Mouse (Mus musculus) embryonic facial prominence, embryonic 13.5 days (tissue): Measurements from ENCODE around the gene Hdac9. TPM values are rescaled to one million over a fixed set of nuclear protein-coding genes. Genes with fewer than 3 reads are reported as not detected.
A peak's percentile ranks its signal among the peaks of the same experiment; 100 is the strongest.

Experiments used
- ATAC-seq: fragments of 200-750 bp; cut with Nextera tagmentation; 2 replicates; pipeline ENCODE4 v1.8.0; 2017; ENCODE audit warnings: low read depth; ENCODE audit not compliant: insufficient number of reproducible peaks, insufficient read depth, low FRiP score, low TSS enrichment
- H3K27ac ChIP-seq: fragments of 300-500 bp; sonication (generic); 2 replicates; pipeline ENCODE4 v1.5.1; 2015; ENCODE audit warnings: moderate library complexity, mild to moderate bottlenecking, inconsistent platforms
- H3K27me3 ChIP-seq: fragments of 300-500 bp; sonication (generic); 2 replicates; pipeline ENCODE4 v1.6.1; 2015; ENCODE audit warnings: mild to moderate bottlenecking, inconsistent platforms
- H3K36me3 ChIP-seq: fragments of 300-500 bp; sonication (generic); 2 replicates; pipeline ENCODE4 v1.6.1; 2015; ENCODE audit warnings: mild to moderate bottlenecking, inconsistent platforms
- H3K4me1 ChIP-seq: fragments of 300-500 bp; sonication (generic); 2 replicates; pipeline ENCODE4 v1.6.1; 2015; ENCODE audit warnings: inconsistent platforms
- H3K4me2 ChIP-seq: fragments of 300-500 bp; sonication (generic); 2 replicates; pipeline ENCODE4 v1.6.1; 2015; ENCODE audit warnings: moderate library complexity, mild to moderate bottlenecking, inconsistent platforms
- H3K4me3 ChIP-seq: fragments of 300-500 bp; sonication (generic); 2 replicates; pipeline ENCODE4 v1.5.1; 2015; ENCODE audit warnings: mild to moderate bottlenecking, inconsistent platforms
- H3K9ac ChIP-seq: fragments of 300-500 bp; sonication (generic); 2 replicates; pipeline ENCODE4 v1.6.1; 2015; ENCODE audit warnings: mild to moderate bottlenecking, inconsistent platforms
- H3K9me3 ChIP-seq: fragments of 300-500 bp; sonication (generic); 2 replicates; pipeline ENCODE4 v1.6.1; 2016; ENCODE audit warnings: inconsistent platforms
- WGBS: fragments of 180-500 bp; shearing (Covaris S2); methylation state at CpG from one replicate; pipeline ENCODE4 v1.1.7; 2015; ENCODE audit warnings: mixed read lengths; 5-methylcytosine and 5-hydroxymethylcytosine counted together
- polyA plus RNA-seq: library from polyadenylated mRNA; unstranded; fragments of >200 nt; fragmentation: Nextera tagmentation; extraction: Ambion mirVana; gene quantifications from 2 replicates; pipeline ENCODE4 v1.2.1, GENCODE M21; 2015

The Hdac9 gene
- polyA plus RNA-seq, 1 experiment from 2014 or later: 7.6 TPM

DNA sequence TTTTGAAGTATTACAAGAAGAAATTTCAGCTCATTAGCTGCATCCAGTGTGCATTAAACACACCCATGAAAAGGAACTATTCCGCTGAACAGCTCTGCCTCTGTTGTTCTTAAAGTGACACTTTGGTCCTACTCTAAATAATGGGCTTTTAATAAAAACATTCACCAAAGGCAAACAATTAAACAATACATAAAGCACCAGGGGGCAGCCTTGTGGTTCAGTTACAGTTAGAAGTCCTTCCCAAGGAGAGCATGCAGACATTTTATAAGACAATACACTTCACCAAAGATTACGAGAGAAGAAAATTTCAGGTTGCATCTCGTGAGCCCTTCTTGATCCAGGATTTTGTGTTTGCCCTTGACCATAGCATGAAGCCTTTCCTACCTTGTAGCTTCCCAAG, 715.4 kb downstream of the Hdac9 start:
- no peaks in the 10 kb centered on the region; the same call in 1 of the 2 replicates for H3K9me3 ChIP-seq
- ATAC-seq: no peak
- peak overlapping the region; percentile 73 for H3K27ac ChIP-seq
- H3K9ac ChIP-seq: no peak overlapping the region
- no peak overlapping the region for H3K4me2 ChIP-seq
- H3K27me3 ChIP-seq: no peaks in the 10 kb centered on the region
- H3K36me3 ChIP-seq: no peaks in the 10 kb centered on the region
- WGBS: 53% methylated on average over 3 of the region's 3 CpGs
- peaks cover 26% of the 10 kb centered on the region for H3K4me1 ChIP-seq
- H3K4me3 ChIP-seq: no peak overlapping the region

DNA sequence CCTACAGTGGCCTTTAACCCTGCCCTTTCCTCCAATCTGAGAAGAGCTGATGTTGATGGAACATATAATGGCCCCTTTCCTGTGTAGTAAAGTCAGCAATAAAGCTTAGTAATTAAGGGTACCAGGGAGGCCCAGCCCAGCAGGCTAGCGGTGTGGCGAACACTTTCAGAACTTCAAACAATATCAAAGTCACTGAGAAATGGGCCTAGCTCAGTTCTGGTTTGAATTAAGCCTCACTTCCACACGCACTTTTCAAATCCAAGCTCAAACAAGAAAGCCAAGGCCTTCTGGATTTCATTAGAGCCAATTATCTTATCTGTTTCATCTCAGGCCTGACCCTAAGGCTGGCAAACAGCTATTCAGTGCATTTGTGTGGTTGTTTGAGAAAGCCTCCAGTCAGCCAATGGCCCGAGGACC, 716.9 kb downstream of the Hdac9 start:
- 15% methylated on average over 4 of the region's 4 CpGs for WGBS
- Histone ChIP-seq H3K36me3 (no peaks in the 10 kb centered on the region), H3K4me2 (0 out of 2 replicates have a peak overlapping the region, but pooled peaks have one; percentile 1), H3K27me3 (no peaks in the 10 kb centered on the region), H3K4me1 (peaks cover 26% of the 10 kb centered on the region), H3K4me3 (no peak overlapping the region), H3K9ac (no peak overlapping the region), H3K27ac (peak overlapping the region; percentile 72), H3K9me3 (no peaks in the 10 kb centered on the region; the same call in 1 of the 2 replicates)
- ATAC-seq: peak; percentile 75; the same call in 1 of the 2 replicates

DNA sequence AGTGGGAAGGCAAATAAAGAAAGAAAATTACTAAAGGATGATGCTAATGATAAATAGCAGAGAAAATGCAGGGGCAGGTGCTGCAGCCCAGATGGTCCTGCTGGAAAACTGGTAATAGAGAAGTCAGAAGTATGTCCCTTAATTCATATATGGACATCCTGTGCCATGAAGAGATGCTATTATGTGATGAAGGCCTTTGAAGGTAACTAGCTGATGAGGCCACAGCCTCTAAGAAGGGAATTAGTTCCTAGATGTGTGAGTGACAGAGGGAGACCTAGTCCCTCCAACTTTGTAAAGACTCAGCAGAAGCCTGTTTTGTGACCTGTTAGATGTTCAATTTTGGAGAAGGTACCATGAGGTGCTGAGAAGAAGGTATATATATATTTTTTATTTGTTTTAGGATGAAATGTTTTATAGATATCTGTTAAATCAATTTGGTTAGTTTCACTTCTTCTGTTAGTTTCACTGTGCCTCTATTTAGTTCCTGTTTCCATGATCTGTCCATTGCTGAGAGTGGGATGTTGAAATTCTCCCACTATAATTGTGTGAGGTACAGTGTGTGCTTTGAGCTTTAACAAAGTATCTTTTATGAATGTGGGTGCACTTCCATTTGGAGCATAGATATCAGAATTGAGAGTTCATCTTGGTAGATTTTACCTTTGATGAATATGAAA, 721.6 kb downstream of the Hdac9 start:
- no peaks in the 10 kb centered on the region for H3K27me3 ChIP-seq
- no peak for ATAC-seq
- H3K36me3 ChIP-seq: no peaks in the 10 kb centered on the region
- no peak overlapping the region for H3K4me3 ChIP-seq
- no peak overlapping the region for H3K27ac ChIP-seq
- peaks cover 13% of the 10 kb centered on the region for H3K4me1 ChIP-seq
- no peaks in the 10 kb centered on the region; the same call in 1 of the 2 replicates for H3K9me3 ChIP-seq
- no peak overlapping the region for H3K9ac ChIP-seq
- H3K4me2 ChIP-seq: no peak overlapping the region

DNA sequence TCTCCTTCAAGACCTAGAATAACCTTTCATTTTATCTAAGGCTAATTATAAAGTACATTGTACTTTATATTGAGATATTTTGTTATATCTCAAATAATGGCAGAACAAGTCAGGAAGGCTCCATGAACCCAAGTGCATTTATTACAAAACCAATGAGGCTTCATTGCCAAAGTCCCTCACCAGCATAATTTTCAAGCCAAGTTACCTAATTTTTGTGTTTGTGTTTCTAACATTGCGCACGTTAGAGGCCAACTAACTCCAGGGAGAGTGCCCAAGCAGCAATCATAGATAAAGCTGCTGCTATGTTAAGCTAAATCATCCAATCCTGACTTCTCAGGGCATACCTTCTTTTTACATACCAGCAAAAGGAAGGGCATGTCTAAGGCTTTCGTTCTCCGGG, 722.8 kb downstream of the Hdac9 start:
- Histone ChIP-seq H3K4me3 (no peak overlapping the region), H3K4me1 (peaks cover 2% of the 10 kb centered on the region; the same call in 1 of the 2 replicates), H3K36me3 (no peaks in the 10 kb centered on the region), H3K27ac (no peak overlapping the region), H3K9me3 (no peaks in the 10 kb centered on the region; the same call in 1 of the 2 replicates), H3K4me2 (no peak overlapping the region), H3K27me3 (no peaks in the 10 kb centered on the region), H3K9ac (no peak overlapping the region)
- 91% methylated on average over 4 of the region's 4 CpGs for WGBS
- ATAC-seq: no peak

DNA sequence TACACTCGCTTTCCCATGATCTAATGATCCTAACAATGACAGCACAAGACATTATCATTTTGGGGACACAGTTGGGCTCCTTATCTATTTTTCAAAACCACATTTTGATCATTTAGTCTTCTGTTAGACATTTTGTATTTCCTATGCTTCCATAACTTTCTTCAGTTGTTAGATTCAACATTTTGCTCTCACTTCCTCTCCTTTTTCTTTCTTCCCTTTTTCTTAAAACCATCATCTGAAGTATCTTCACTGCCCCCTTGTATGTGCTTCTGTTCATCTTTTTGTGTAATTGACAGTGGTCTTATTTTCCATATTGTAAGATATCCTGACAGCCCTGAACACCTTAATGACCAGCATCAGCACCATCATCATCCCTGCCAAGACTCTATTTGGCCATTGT, 725.6 kb downstream of the Hdac9 start:
- WGBS: 98% methylated on average over 1 of the region's 1 CpGs
- no peaks in the 10 kb centered on the region for H3K4me1 ChIP-seq
- no peak overlapping the region for H3K4me3 ChIP-seq
- H3K27ac ChIP-seq: no peak overlapping the region
- ATAC-seq: no peak
- H3K36me3 ChIP-seq: no peaks in the 10 kb centered on the region
- H3K27me3 ChIP-seq: no peaks in the 10 kb centered on the region
- H3K9me3 ChIP-seq: no peaks in the 10 kb centered on the region
- no peak overlapping the region for H3K9ac ChIP-seq
- no peak overlapping the region for H3K4me2 ChIP-seq

DNA sequence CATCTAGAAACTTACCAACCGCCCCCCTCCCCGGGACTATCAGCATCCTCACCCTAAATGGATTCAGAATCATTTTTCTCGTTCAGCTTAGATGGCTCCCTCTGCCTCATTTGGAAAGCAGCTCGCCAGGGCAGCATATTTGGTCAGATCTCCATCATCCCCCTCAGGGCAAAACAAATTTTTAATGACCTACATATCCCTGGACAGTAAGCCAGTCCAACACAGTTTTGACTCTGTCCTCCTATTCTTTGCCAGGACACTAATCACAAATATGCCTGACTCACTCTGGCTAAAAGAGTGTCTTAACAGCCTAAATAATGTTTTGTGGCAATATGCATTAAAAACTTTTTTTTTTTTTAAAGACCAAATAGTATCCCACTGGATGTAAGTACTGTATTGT, 738.0 kb downstream of the Hdac9 start:
- H3K27me3 ChIP-seq: no peaks in the 10 kb centered on the region
- H3K36me3 ChIP-seq: no peaks in the 10 kb centered on the region
- H3K4me3 ChIP-seq: no peak overlapping the region
- no peaks in the 10 kb centered on the region for H3K9me3 ChIP-seq
- ATAC-seq: no peak
- H3K9ac ChIP-seq: no peak overlapping the region
- no peak overlapping the region for H3K4me2 ChIP-seq
- 76% methylated on average over 4 of the region's 4 CpGs for WGBS
- H3K4me1 ChIP-seq: no peaks in the 10 kb centered on the region
- no peak overlapping the region for H3K27ac ChIP-seq

DNA sequence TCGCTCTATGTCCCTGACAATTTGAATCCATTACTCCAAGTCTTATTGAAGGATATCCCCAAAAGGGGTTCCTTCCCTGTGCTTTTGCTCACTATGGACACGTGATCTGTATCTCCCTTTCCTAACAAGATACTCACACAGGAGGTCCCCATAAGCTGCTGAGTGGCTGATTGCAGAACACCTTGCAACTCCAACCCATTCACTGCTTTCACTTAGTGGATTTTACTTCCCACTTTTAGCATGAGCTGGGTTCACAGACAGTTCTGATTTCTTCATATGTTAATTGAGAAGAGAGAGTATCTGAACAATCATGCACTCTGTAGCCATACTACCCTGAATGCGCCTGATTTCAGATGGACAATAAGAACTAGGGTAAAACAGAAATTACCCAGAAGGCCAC, 740.1 kb downstream of the Hdac9 start:
- H3K27ac ChIP-seq: no peak overlapping the region
- no peaks in the 10 kb centered on the region for H3K36me3 ChIP-seq
- no peak overlapping the region for H3K4me3 ChIP-seq
- H3K9me3 ChIP-seq: no peaks in the 10 kb centered on the region
- 89% methylated on average over 3 of the region's 3 CpGs for WGBS
- ATAC-seq: no peak
- H3K9ac ChIP-seq: no peak overlapping the region
- H3K4me2 ChIP-seq: no peak overlapping the region
- no peaks in the 10 kb centered on the region for H3K27me3 ChIP-seq
- no peaks in the 10 kb centered on the region for H3K4me1 ChIP-seq

DNA sequence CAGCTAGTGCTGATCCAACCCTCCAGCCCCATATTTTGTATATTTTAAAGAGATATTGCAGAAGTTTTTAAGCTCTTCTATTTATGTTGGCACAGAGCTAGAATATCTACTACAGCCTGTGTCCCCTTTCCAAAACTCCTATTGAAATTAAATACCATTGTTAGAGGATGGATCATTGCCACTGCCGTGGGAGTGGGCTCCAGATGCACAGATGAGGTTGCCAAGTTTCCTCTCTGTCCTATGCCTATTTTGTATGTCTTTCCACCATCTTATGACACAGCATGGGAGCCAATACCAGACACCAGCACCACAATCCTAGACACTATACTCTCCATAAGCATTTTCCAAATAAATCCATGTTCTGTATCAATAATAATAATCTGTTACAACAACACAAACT, 743.9 kb downstream of the Hdac9 start:
- Histone ChIP-seq H3K4me2 (no peak overlapping the region), H3K36me3 (no peaks in the 10 kb centered on the region), H3K9ac (no peak overlapping the region), H3K4me3 (no peak overlapping the region), H3K27ac (no peak overlapping the region), H3K9me3 (no peaks in the 10 kb centered on the region), H3K4me1 (peaks cover 3% of the 10 kb centered on the region; the same call in 1 of the 2 replicates), H3K27me3 (no peaks in the 10 kb centered on the region)
- 35% methylated on average over 1 of the region's 1 CpGs for WGBS
- no peak for ATAC-seq

DNA sequence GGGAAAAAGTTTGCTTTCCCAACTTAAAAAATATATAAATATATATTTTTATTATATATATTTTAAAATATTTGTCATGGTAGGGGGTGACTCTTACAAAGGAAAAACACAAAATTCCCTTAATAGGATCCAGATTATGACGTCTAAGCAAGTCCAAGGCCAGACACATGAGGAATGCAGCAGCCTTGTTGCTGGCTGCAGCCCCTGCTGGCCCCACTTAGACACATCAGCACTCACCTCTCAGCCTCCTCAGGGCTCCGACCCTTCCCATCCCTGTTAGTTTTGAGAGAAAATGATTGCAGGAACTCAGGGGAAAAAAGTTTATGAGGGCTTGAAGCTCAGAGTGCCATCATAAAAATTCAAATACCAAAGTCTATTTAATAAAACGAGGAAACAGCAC, 746.3 kb downstream of the Hdac9 start:
- no peak for ATAC-seq
- H3K27ac ChIP-seq: peak overlapping the region; percentile 75
- H3K9ac ChIP-seq: no peak overlapping the region
- 26% methylated on average over 3 of the region's 3 CpGs for WGBS
- no peak overlapping the region for H3K4me3 ChIP-seq
- H3K4me1 ChIP-seq: peaks cover 13% of the 10 kb centered on the region
- H3K9me3 ChIP-seq: no peaks in the 10 kb centered on the region
- H3K4me2 ChIP-seq: no peak overlapping the region
- no peaks in the 10 kb centered on the region for H3K27me3 ChIP-seq
- H3K36me3 ChIP-seq: no peaks in the 10 kb centered on the region

DNA sequence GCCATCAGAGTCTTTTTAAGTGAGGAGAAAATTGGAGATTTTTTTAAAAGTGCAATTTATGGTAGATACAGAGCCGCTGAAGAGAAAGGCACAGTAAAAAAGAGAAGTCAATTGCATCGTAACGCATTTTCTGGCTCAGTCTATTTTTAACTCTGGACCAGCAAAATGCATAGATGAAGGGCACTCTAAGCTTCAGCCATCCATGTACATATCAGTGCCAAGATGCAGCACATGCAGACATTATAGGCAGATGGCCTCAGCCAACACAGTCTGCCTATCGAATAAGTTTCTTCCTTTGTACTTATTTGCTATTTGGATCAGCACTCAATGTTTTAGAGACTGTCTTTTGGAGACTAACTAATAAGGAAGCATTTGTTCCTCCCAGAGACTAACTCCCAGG, 751.2 kb downstream of the Hdac9 start:
- ATAC-seq: no peak
- H3K9ac ChIP-seq: no peak overlapping the region
- no peak overlapping the region for H3K4me2 ChIP-seq
- H3K27me3 ChIP-seq: no peaks in the 10 kb centered on the region
- no peaks in the 10 kb centered on the region for H3K36me3 ChIP-seq
- no peak overlapping the region for H3K4me3 ChIP-seq
- H3K4me1 ChIP-seq: peaks cover 11% of the 10 kb centered on the region
- WGBS: 72% methylated on average over 4 of the region's 4 CpGs
- no peaks in the 10 kb centered on the region for H3K9me3 ChIP-seq
- no peak overlapping the region for H3K27ac ChIP-seq

DNA sequence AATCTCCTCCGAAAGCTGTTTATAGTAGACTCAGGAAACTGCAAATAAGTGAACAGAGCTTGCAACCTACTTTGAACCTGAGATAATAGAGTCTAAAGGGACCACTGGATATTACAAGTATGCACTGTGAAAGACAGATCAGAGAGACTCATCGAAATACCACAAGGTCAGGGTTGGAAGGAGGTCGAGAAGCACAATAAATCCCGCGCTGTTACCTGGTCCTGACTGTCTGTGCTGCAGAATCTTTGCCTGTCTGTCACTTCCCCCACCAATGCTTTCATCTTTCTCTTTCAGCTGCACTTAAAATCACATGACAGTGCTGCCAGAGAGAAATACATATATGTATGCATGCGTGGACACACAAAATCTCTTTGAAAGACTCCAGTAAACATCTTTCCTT, 760.6 kb downstream of the Hdac9 start:
- Histone ChIP-seq H3K4me2 (no peak overlapping the region), H3K36me3 (no peaks in the 10 kb centered on the region), H3K9me3 (no peaks in the 10 kb centered on the region), H3K4me1 (peaks cover 13% of the 10 kb centered on the region; the same call in 1 of the 2 replicates), H3K4me3 (no peak overlapping the region), H3K9ac (no peak overlapping the region), H3K27me3 (no peaks in the 10 kb centered on the region), H3K27ac (no peak overlapping the region)
- no peak for ATAC-seq
- 75% methylated on average over 6 of the region's 6 CpGs for WGBS

DNA sequence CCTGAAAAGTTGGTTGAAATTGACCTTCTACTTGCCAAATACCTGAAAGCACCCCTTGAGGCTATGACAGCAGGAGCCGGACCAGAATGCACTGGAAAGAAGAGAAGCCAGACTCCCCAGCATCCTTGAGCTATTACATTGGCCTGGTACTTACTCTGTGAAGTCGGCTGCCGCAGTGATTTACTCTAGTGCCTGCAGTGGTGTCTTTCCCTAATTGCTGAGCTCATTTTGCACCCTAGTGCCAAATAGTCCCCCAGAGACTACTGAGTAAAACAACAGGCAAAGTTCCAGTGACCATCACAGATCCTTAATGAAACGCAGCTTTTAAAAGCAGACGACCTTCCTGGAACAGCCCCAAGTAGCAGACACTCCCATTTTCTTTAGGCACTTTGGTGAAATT, 761.2 kb downstream of the Hdac9 start:
- no peak overlapping the region for H3K27ac ChIP-seq
- no peak for ATAC-seq
- WGBS: 31% methylated on average over 5 of the region's 5 CpGs

More for the DNA sequence above, 761.2 kb downstream of the Hdac9 start:
- H3K36me3 ChIP-seq: no peaks in the 10 kb centered on the region
- H3K4me1 ChIP-seq: peaks cover 13% of the 10 kb centered on the region; the same call in 1 of the 2 replicates
- H3K4me2 ChIP-seq: no peak overlapping the region
- no peaks in the 10 kb centered on the region for H3K9me3 ChIP-seq
- no peak overlapping the region for H3K4me3 ChIP-seq
- H3K27me3 ChIP-seq: no peaks in the 10 kb centered on the region
- no peak overlapping the region for H3K9ac ChIP-seq
